Mouse (Mus musculus): ENCODE measurements around the gene Apoa4. TPM values are rescaled to one million over a fixed set of nuclear protein-coding genes. Genes with fewer than 3 reads are reported as not detected.
A peak's percentile ranks its signal among the peaks of the same experiment; 100 is the strongest.

Apoa4 gene
- polyA plus RNA-seq, 1 experiment from 2014 or later: 0.67 TPM

DNA sequence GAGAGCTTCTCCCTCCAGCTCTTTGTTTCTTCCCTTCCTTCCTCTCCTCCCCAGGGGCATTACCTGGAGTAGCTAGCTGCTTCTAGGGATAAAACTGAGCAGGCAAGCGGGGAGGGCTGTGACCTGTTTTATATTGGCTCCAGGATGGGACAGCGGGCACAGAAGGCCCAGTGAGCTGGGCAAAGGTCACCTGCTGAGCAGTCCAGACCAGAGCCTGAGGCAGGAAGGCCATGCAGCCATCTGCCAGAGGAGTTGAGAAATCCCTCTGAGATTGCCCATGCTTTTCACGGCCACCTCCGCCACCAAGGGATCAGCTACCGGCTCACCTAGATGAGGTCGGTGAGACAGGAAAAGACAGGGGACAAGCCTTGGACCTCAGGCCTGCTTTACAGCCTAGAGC, 5.3 kb upstream of the Apoa4 start:
- Histone ChIP-seq H3K4me1 (ENCODE audit: control insufficient read depth, insufficient read depth, low read length) (peaks cover 3% of the 10 kb centered on the region; the same call in 1 of the 2 replicates), H3K9ac (replicated peaks; ENCODE audit: low read depth, low read length) (no peak overlapping the region), H3K27ac (ENCODE audit: low read length) (no peak overlapping the region), H3K9me3 (ENCODE audit: control insufficient read depth, low read depth, low read length) (no peaks in the 10 kb centered on the region), H3K36me3 (ENCODE audit: control insufficient read depth, insufficient read depth, low read length) (no peaks in the 10 kb centered on the region), H3K27me3 (ENCODE audit: control insufficient read depth, insufficient read depth, low read length) (no peaks in the 10 kb centered on the region), H3K4me2 (replicated peaks; ENCODE audit: low read depth, low read length) (no peak overlapping the region), H3K4me3 (ENCODE audit: low read depth, low read length) (no peak overlapping the region)
- ATAC-seq (ENCODE audit: insufficient number of reproducible peaks, insufficient read depth, low FRiP score, low read depth): no peak
- WGBS: 79% methylated on average over 6 of the region's 6 CpGs

DNA sequence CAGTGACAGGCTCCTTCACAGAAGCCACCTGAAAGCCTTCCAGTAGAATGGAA, 5.1 kb upstream of the Apoa4 start, which contains the start of gene Apoc3:
TSS of gene Apoc3 (minus strand) at position 41 of the 53 bp plus-strand sequence.
- no peaks in the 10 kb centered on the region for H3K27me3 ChIP-seq (ENCODE audit: control insufficient read depth, insufficient read depth, low read length)
- no peaks in the 10 kb centered on the region for H3K36me3 ChIP-seq (ENCODE audit: control insufficient read depth, insufficient read depth, low read length)
- no peak within 1 kb of the TSS for H3K27ac ChIP-seq (ENCODE audit: low read length)
- H3K4me1 ChIP-seq (ENCODE audit: control insufficient read depth, insufficient read depth, low read length): peaks cover 1% of the 10 kb centered on the region; the same call in 1 of the 2 replicates
- no peak for ATAC-seq (ENCODE audit: insufficient number of reproducible peaks, insufficient read depth, low FRiP score, low read depth)
- no peaks in the 10 kb centered on the region for H3K9me3 ChIP-seq (ENCODE audit: control insufficient read depth, low read depth, low read length)
- H3K9ac ChIP-seq (replicated peaks; ENCODE audit: low read depth, low read length): no peak within 1 kb of the TSS
- H3K4me2 ChIP-seq (replicated peaks; ENCODE audit: low read depth, low read length): no peak within 1 kb of the TSS
- H3K4me3 ChIP-seq (ENCODE audit: low read depth, low read length): no peak within 1 kb of the TSS

GRCm38 (mm10) chr9:46235649-46236048, 4.8 kb upstream of the Apoa4 start:
- H3K27me3 ChIP-seq (ENCODE audit: control insufficient read depth, insufficient read depth, low read length): no peaks in the 10 kb centered on the region
- no peaks in the 10 kb centered on the region; the same call in 1 of the 2 replicates for H3K4me1 ChIP-seq (ENCODE audit: control insufficient read depth, insufficient read depth, low read length)
- no peaks in the 10 kb centered on the region for H3K36me3 ChIP-seq (ENCODE audit: control insufficient read depth, insufficient read depth, low read length)
- no peaks in the 10 kb centered on the region for H3K9me3 ChIP-seq (ENCODE audit: control insufficient read depth, low read depth, low read length)
- H3K4me2 ChIP-seq (replicated peaks; ENCODE audit: low read depth, low read length): no peak overlapping the region
- H3K4me3 ChIP-seq (ENCODE audit: low read depth, low read length): no peak overlapping the region
- no peak overlapping the region for H3K9ac ChIP-seq (replicated peaks; ENCODE audit: low read depth, low read length)
- WGBS: 54% methylated on average over 4 of the region's 4 CpGs
- ATAC-seq (ENCODE audit: insufficient number of reproducible peaks, insufficient read depth, low FRiP score, low read depth): no peak
- H3K27ac ChIP-seq (ENCODE audit: low read length): no peak overlapping the region

DNA sequence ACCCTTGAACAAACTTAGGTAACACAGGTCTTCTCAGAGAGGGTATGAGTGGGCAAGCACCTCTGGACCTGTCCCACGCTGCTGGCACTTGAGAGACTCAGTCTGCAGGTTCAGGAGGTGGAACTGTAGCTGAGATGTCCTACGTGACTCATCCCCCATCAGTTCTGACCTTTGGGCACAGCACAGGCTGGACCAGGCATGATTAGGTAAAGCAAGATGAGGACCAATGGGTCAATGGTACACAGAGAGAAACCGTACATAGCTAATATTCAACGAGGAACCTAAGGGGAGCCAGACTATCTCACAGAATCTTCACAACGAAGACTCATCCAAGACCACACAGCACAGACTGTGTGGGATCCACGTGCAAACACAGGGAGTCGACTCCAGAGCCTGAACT, 1.6 kb upstream of the Apoa4 start:
- Histone ChIP-seq H3K4me3 (ENCODE audit: low read depth, low read length) (no peak overlapping the region), H3K27me3 (ENCODE audit: control insufficient read depth, insufficient read depth, low read length) (no peaks in the 10 kb centered on the region), H3K27ac (ENCODE audit: low read length) (no peak overlapping the region), H3K36me3 (ENCODE audit: control insufficient read depth, insufficient read depth, low read length) (no peaks in the 10 kb centered on the region), H3K9me3 (ENCODE audit: control insufficient read depth, low read depth, low read length) (no peaks in the 10 kb centered on the region), H3K4me1 (ENCODE audit: control insufficient read depth, insufficient read depth, low read length) (0 out of 2 replicates have a peak, but pooled peaks cover 4% of the 10 kb centered on the region), H3K9ac (replicated peaks; ENCODE audit: low read depth, low read length) (no peak overlapping the region), H3K4me2 (replicated peaks; ENCODE audit: low read depth, low read length) (no peak overlapping the region)
- 87% methylated on average over 7 of the region's 7 CpGs for WGBS
- ATAC-seq (ENCODE audit: insufficient number of reproducible peaks, insufficient read depth, low FRiP score, low read depth): no peak

DNA sequence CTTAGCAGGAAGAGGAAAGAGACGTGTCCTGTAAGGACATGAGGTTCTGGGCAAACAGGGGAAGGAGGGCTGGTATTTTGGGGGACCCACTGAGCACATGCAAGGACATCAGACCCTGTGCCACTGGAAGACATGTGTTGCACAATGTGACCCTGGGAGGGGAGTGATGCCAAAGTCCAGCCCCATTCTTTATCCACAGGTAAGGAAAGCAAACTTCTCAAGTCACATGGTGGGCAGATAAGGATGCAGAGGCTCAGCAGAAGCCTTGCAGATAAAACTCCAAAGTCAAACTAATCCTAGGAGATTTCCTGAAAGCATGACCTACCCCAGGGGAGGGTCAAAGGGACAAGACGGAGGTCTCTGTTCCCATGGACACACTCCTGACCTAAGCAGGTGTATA, 1.3 kb downstream of the Apoa4 start:
- no peak overlapping the region for H3K4me3 ChIP-seq (ENCODE audit: low read depth, low read length)
- H3K4me1 ChIP-seq (ENCODE audit: control insufficient read depth, insufficient read depth, low read length): 0 out of 2 replicates have a peak, but pooled peaks cover 4% of the 10 kb centered on the region
- no peaks in the 10 kb centered on the region for H3K36me3 ChIP-seq (ENCODE audit: control insufficient read depth, insufficient read depth, low read length)
- H3K9me3 ChIP-seq (ENCODE audit: control insufficient read depth, low read depth, low read length): no peaks in the 10 kb centered on the region
- no peak overlapping the region for H3K9ac ChIP-seq (replicated peaks; ENCODE audit: low read depth, low read length)
- ATAC-seq (ENCODE audit: insufficient number of reproducible peaks, insufficient read depth, low FRiP score, low read depth): peak; percentile 76
- H3K27ac ChIP-seq (ENCODE audit: low read length): no peak overlapping the region
- H3K27me3 ChIP-seq (ENCODE audit: control insufficient read depth, insufficient read depth, low read length): no peaks in the 10 kb centered on the region
- no peak overlapping the region for H3K4me2 ChIP-seq (replicated peaks; ENCODE audit: low read depth, low read length)
- 68% methylated on average over 2 of the region's 2 CpGs for WGBS

DNA sequence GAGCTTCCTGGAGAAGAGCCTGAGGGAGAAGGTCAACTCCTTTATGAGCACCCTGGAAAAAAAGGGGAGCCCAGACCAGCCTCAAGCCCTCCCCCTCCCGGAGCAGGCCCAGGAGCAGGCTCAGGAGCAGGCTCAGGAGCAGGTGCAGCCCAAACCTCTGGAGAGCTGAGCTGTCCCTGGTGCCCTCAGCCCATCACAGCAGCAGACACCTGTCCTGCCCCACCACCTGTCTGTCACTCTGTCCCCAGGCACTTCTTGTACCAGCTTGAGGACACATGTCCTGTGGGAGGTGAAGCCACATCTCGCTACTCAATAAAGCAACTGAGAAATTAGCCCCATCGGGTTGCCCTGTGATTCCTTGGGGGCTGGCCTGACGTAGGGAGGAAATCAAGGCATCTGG, 2.6 kb downstream of the Apoa4 start:
- Histone ChIP-seq H3K4me3 (ENCODE audit: low read depth, low read length) (no peak overlapping the region), H3K4me2 (replicated peaks; ENCODE audit: low read depth, low read length) (no peak overlapping the region), H3K9me3 (ENCODE audit: control insufficient read depth, low read depth, low read length) (no peaks in the 10 kb centered on the region), H3K9ac (replicated peaks; ENCODE audit: low read depth, low read length) (no peak overlapping the region), H3K4me1 (ENCODE audit: control insufficient read depth, insufficient read depth, low read length) (0 out of 2 replicates have a peak, but pooled peaks cover 4% of the 10 kb centered on the region), H3K27me3 (ENCODE audit: control insufficient read depth, insufficient read depth, low read length) (no peaks in the 10 kb centered on the region), H3K27ac (ENCODE audit: low read length) (no peak overlapping the region), H3K36me3 (ENCODE audit: control insufficient read depth, insufficient read depth, low read length) (no peaks in the 10 kb centered on the region)
- no peak for ATAC-seq (ENCODE audit: insufficient number of reproducible peaks, insufficient read depth, low FRiP score, low read depth)
- WGBS: 70% methylated on average over 4 of the region's 4 CpGs

GRCm38 (mm10) chr9:46243584-46243983, 3.1 kb downstream of the Apoa4 start:
- 49% methylated on average over 8 of the region's 8 CpGs for WGBS
- no peak overlapping the region for H3K27ac ChIP-seq (ENCODE audit: low read length)
- H3K36me3 ChIP-seq (ENCODE audit: control insufficient read depth, insufficient read depth, low read length): no peaks in the 10 kb centered on the region
- H3K4me2 ChIP-seq (replicated peaks; ENCODE audit: low read depth, low read length): no peak overlapping the region
- H3K9ac ChIP-seq (replicated peaks; ENCODE audit: low read depth, low read length): no peak overlapping the region
- H3K27me3 ChIP-seq (ENCODE audit: control insufficient read depth, insufficient read depth, low read length): no peaks in the 10 kb centered on the region
- no peak overlapping the region for H3K4me3 ChIP-seq (ENCODE audit: low read depth, low read length)
- no peaks in the 10 kb centered on the region for H3K9me3 ChIP-seq (ENCODE audit: control insufficient read depth, low read depth, low read length)
- no peak for ATAC-seq (ENCODE audit: insufficient number of reproducible peaks, insufficient read depth, low FRiP score, low read depth)
- H3K4me1 ChIP-seq (ENCODE audit: control insufficient read depth, insufficient read depth, low read length): 0 out of 2 replicates have a peak, but pooled peaks cover 4% of the 10 kb centered on the region

GRCm38 (mm10) chr9:46246752-46247324, 6.3 kb downstream of the Apoa4 start:
- no peak overlapping the region for H3K27ac ChIP-seq (ENCODE audit: low read length)
- H3K4me3 ChIP-seq (ENCODE audit: low read depth, low read length): no peak overlapping the region
- no peaks in the 10 kb centered on the region for H3K36me3 ChIP-seq (ENCODE audit: control insufficient read depth, insufficient read depth, low read length)
- WGBS: 25% methylated on average over 11 of the region's 11 CpGs
- H3K9ac ChIP-seq (replicated peaks; ENCODE audit: low read depth, low read length): no peak overlapping the region
- no peaks in the 10 kb centered on the region for H3K27me3 ChIP-seq (ENCODE audit: control insufficient read depth, insufficient read depth, low read length)
- H3K4me1 ChIP-seq (ENCODE audit: control insufficient read depth, insufficient read depth, low read length): 0 out of 2 replicates have a peak, but pooled peaks cover 4% of the 10 kb centered on the region
- no peak overlapping the region for H3K4me2 ChIP-seq (replicated peaks; ENCODE audit: low read depth, low read length)
- ATAC-seq (ENCODE audit: insufficient number of reproducible peaks, insufficient read depth, low FRiP score, low read depth): peak; percentile 64; the same call in 1 of the 2 replicates
- no peaks in the 10 kb centered on the region for H3K9me3 ChIP-seq (ENCODE audit: control insufficient read depth, low read depth, low read length)

DNA sequence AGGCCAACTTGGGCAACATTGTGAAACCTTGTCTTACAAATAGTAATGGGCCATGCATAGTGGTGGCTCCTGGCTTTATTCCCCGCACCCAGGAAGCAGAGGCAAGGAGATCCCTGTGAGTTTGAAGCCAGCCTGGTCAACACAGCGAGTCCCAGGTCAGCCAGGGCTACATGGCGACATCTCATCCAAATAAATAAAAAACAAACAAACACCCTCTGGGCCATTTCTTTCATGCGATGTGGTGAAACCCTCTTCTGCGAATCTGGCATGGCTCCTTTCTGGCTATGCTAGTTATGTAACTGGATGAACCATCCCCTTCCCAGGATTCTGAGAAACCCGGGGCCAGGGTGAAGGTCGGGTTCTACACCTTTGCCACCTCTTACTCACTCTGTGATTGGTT, 15.7 kb downstream of the Apoa4 start:
- no peaks in the 10 kb centered on the region for H3K36me3 ChIP-seq (ENCODE audit: control insufficient read depth, insufficient read depth, low read length)
- H3K27ac ChIP-seq (ENCODE audit: low read length): no peak overlapping the region
- WGBS: 84% methylated on average over 7 of the region's 7 CpGs
- no peak overlapping the region for H3K4me2 ChIP-seq (replicated peaks; ENCODE audit: low read depth, low read length)
- H3K4me3 ChIP-seq (ENCODE audit: low read depth, low read length): no peak overlapping the region
- no peaks in the 10 kb centered on the region for H3K9me3 ChIP-seq (ENCODE audit: control insufficient read depth, low read depth, low read length)
- no peaks in the 10 kb centered on the region for H3K4me1 ChIP-seq (ENCODE audit: control insufficient read depth, insufficient read depth, low read length)
- no peak for ATAC-seq (ENCODE audit: insufficient number of reproducible peaks, insufficient read depth, low FRiP score, low read depth)
- H3K27me3 ChIP-seq (ENCODE audit: control insufficient read depth, insufficient read depth, low read length): no peaks in the 10 kb centered on the region
- H3K9ac ChIP-seq (replicated peaks; ENCODE audit: low read depth, low read length): no peak overlapping the region

Measured in stomach, embryonic 14.5 days (tissue).